Mouse (Mus musculus) embryonic fibroblast, embryonic 13.5 days (primary cell): ENCODE data around the gene Nudt17. TPM values are rescaled to one million over a fixed set of nuclear protein-coding genes. Genes with fewer than 3 reads are reported as not detected.
"Not testable (repeated sequence)": the region's sequence is repeated elsewhere in the genome, so short reads cannot be mapped to it uniquely, and the experiment has no call there.

ENCODE experiments used
- H3K27ac ChIP-seq: 2 replicates; pipeline ENCODE4 v1.5.1; 2012; ENCODE audit warnings: low read length, control low read depth, inconsistent platforms; ENCODE audit not compliant: insufficient read depth
- H3K4me1 ChIP-seq: 2 replicates; pipeline ENCODE4 v1.6.1; 2011; ENCODE audit warnings: low read length; ENCODE audit not compliant: control insufficient read depth, insufficient read depth
- H3K4me3 ChIP-seq: 2 replicates; pipeline ENCODE4 v1.5.1; 2011; ENCODE audit warnings: mild to moderate bottlenecking, control low read depth, low read length; ENCODE audit not compliant: insufficient read depth
- CTCF ChIP-seq: IDR thresholded peaks from 2 replicates; pipeline ENCODE4 v1.5.1; 2011; ENCODE audit warnings: mild to moderate bottlenecking, control low read depth, low read length, moderate library complexity, borderline replicate concordance; ENCODE audit not compliant: insufficient read depth
- POLR2A ChIP-seq: IDR thresholded peaks from 2 replicates; pipeline ENCODE4 v1.6.1; 2011; ENCODE audit warnings: low read depth, mild to moderate bottlenecking, control low read depth, low read length, moderate library complexity
- polyA plus RNA-seq: library from polyadenylated mRNA; stranded (reverse); fragments of >200 nt; gene quantifications from 2 replicates; pipeline ENCODE4 v1.2.4, GENCODE M21; 2011; ENCODE audit warnings: low read depth; ENCODE audit not compliant: missing spikeins, insufficient read length

Gene Nudt17
- polyA plus RNA-seq, 1 experiment = 4.4 TPM

DNA sequence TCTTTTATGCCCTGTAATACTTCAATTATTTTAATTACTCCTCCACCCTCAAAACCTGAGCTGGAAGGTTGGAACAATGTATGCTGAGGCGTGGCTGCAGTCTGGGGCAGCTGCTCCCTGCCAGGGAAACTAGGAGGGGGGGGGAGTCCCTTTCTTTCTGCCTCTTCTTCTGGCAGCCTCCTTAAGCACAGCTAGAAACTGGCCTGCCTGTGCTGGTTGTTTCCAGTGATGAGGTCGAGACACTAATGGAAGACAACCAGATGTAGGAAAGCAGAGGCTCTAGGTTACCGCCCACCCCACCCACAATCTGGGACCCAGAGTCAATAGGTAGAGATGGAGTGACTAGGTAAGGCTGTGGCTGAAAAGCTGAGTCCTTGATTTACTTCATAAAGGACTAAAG lies 32.7 kb downstream of the Nudt17 start:
- H3K27ac ChIP-seq = no peak overlapping the region
- H3K4me3 ChIP-seq = no peak overlapping the region
- peaks cover 12% of the 10 kb centered on the region for H3K4me1 ChIP-seq
- TF ChIP-seq CTCF (no peak), POLR2A (no peak)

DNA sequence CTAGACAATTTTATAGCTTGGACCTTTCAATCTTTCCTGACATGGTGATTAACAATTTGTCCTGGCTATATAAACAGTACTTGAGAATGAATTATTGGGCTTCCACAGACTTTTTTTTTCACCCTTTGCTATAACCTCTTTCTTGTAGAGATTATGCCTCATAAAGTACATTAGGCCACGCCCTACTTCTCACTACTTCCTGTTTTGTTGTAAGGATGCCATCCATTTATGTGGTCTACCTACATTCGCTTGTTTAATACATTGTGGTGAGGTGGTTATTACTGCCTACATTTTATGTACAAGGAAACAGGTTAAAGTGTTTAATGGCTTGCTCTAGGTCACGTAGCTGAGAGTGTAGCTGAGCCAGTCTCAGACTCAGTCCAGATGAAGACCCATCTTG lies 33.2 kb downstream of the Nudt17 start:
- TF ChIP-seq POLR2A = no peak
- no peak for TF ChIP-seq CTCF
- Histone ChIP-seq H3K4me3 (no peak overlapping the region), H3K27ac (peak overlapping the region; percentile 15; the same call in 1 of the 2 replicates), H3K4me1 (peaks cover 16% of the 10 kb centered on the region)

DNA sequence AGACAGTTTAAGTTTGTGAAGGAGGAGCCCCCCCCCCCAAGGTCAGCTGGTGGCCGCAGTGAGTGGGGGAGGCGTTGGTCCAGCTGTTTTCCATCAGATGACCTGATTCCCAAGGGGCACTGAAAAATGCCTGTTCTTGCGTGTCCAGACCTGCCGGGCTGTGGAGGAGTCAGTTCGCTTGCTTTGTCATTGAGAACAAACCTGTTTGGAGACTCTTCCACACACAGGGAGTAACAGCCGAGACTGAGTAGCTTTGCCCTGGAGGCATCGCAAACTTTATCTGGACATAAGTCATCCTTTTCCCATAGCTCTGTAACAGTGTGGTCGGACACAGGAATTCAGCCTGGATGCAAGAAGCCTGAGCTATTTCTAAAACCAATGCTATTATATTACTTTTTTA lies 33.9 kb downstream of the Nudt17 start:
- TF ChIP-seq CTCF (no peak), POLR2A (no peak)
- H3K27ac ChIP-seq = peak overlapping the region; percentile 10; the same call in 1 of the 2 replicates
- peaks cover 13% of the 10 kb centered on the region for H3K4me1 ChIP-seq
- H3K4me3 ChIP-seq = no peak overlapping the region

DNA sequence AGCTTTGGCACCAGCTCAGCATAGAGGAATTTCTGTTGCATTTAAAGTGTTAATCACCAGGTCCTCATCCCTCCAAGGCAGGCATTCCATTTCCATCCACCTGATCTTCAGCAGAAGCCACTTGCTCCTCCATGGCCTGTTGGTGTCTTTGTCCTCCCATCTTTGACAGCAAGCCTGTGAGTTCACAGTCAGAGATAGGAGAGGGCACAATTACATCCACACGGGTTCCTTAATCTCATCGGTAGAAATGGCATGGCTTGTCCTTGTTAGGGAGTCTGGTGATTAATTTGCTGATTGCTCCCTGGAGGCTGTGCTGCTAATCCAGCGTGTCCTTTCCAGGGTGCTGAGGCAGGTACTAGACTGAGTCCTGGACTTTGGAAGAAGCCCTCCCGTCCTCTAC lies 34.8 kb downstream of the Nudt17 start:
- no peak overlapping the region for H3K27ac ChIP-seq
- no peak overlapping the region for H3K4me3 ChIP-seq
- H3K4me1 ChIP-seq = peaks cover 10% of the 10 kb centered on the region; the same call in 1 of the 2 replicates
- TF ChIP-seq POLR2A (no peak), CTCF (no peak)

DNA sequence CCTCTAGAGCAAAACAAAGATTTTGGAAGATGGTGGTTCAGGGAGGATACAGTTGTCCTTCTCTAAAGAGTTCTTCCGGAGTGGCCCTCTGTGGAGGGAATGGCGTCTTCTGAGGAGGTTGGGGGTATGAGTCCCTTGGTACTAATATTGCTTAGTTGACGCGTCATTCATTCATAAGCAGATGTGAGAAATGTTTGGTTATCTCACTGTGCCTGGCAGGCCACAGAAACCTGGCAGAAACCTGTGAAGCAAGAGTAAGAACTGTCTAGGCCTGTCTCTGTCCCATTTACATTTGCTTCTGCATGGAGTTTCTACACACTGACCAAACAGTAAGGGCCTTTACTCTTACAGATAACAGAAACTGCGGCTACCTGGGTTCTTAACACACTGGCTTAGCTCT lies 36.8 kb downstream of the Nudt17 start:
- H3K4me1 ChIP-seq = peaks cover 10% of the 10 kb centered on the region; the same call in 1 of the 2 replicates
- H3K4me3 ChIP-seq = no peak overlapping the region
- TF ChIP-seq POLR2A (no peak), CTCF (no peak)

DNA sequence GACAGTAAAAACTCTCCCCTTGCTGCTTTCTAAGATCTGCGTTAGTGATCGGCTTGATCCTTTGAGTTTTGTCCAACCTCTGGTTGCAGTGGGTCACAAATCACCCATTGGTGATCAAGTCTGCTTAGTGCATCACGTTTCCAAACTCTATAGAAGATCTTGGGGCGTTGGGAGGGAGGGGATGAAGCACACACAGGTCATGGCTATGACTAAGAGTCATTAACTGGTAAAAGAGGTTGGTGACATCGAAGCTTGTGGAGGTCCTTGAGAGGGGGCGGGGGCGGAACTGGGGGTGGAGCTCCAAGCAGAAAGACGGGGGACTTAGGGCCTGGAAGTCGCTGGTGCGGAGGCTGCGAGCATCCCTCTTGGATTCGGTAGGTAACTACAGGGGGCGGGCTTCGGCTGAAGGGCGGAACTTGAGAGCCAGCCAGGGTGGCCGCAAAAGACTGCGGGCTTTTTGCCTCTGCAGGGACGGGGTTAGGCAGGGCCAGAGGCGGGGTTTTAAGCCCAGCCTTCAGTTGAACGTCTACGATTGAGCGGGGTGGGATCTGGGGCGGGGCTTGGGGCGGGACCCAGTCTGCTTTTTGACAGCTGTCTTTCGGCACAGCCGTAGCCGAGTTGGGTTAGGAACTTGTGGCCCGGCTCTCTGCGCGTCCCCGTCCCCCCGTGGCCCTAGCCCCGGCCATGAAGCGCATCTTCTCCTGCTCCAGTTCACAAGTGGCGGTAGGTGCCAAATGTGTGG lies 38.5 kb downstream of the Nudt17 start, which contains the start of gene Ankrd35:
Gene Ankrd35, plus strand, starts transcription at position 405 of the 742 bp plus-strand sequence.
- H3K4me3 ChIP-seq = peak within 1 kb of the TSS; percentile 41
- H3K4me1 ChIP-seq = peaks cover 10% of the 10 kb centered on the region; the same call in 1 of the 2 replicates
- no peak for TF ChIP-seq POLR2A
- no peak for TF ChIP-seq CTCF
- no peak within 1 kb of the TSS for H3K27ac ChIP-seq

More for the DNA sequence above, 36.8 kb downstream of the Nudt17 start:
- H3K27ac ChIP-seq = no peak overlapping the region

DNA sequence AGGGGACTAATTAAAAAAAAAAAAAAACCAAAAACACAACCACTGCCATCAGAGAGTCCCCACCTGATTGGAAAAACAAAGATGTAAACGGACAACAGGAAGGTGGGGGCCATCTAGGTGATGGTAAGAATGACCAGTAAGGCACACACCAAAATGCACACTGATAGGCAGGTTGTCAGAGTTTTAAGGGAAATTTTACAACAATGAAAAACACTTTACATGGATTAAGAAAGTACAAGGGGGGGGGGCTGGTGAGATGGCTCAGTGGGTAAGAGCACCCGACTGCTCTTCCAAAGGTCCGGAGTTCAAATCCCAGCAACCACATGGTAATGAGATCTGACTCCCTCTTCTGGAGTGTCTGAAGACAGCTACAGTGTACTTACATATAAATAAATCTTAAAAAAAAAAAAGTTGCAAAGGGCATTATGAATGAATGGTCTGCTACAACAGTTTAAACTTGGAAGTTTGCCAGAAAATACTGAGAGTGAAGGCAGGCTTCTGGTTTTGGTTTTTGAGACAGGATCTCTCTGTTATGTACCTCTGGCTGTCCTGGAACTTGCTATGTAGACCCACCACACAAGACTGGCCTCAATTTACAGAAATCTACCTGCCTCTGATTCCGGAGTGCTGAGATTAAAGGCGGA lies 39.8 kb downstream of the Nudt17 start:
- no peak for TF ChIP-seq POLR2A
- TF ChIP-seq CTCF = no peak
- no peak overlapping the region for H3K27ac ChIP-seq
- H3K4me1 ChIP-seq = peaks cover 9% of the 10 kb centered on the region
- no peak overlapping the region for H3K4me3 ChIP-seq

DNA sequence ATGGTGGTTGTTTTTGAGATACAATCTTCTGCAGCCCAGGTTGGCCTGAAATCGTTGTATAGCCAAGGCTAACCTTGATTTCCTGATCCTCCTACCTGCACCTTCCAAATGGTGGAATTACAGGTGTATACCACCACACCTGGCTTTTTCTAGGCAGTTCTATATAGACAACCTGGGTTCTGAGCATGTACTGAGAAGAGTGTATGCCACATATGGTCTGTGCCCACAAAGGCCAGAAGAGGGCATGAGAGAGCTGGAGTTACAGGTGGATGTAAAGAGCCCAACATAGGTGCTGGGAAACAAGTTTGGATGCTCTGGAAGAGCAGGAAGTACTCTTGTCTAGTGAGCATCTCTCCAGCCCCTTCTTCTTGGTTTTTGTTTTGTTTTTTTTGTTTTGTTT lies 41.0 kb downstream of the Nudt17 start:
- Histone ChIP-seq H3K4me3 (no peak overlapping the region), H3K4me1 (peaks cover 12% of the 10 kb centered on the region), H3K27ac (no peak overlapping the region)
- TF ChIP-seq POLR2A (no peak), CTCF (peak; percentile 31; the same call in 1 of the 2 replicates)

DNA sequence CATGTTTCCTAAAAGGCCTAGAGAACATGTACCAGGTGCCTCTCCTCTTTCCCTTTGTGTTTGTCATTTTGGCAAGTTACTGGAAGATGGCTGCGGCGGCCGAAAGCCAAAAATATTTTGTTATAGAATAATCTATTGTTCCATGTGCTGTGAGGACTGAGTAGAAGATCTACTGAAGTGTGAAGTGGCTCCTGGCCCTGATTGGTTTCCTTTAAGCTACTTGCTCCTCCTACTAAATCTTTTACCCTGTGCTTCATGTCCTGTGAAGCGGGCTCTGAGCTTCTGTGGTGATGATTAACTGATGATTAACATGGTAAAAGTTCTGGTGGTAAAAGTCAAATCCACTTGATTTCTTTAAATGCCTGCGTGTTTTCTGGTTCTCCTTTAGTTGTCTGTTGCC lies 41.4 kb downstream of the Nudt17 start:
- Histone ChIP-seq H3K4me3 (no peak overlapping the region), H3K4me1 (peaks cover 12% of the 10 kb centered on the region), H3K27ac (no peak overlapping the region)
- TF ChIP-seq POLR2A = no peak

DNA sequence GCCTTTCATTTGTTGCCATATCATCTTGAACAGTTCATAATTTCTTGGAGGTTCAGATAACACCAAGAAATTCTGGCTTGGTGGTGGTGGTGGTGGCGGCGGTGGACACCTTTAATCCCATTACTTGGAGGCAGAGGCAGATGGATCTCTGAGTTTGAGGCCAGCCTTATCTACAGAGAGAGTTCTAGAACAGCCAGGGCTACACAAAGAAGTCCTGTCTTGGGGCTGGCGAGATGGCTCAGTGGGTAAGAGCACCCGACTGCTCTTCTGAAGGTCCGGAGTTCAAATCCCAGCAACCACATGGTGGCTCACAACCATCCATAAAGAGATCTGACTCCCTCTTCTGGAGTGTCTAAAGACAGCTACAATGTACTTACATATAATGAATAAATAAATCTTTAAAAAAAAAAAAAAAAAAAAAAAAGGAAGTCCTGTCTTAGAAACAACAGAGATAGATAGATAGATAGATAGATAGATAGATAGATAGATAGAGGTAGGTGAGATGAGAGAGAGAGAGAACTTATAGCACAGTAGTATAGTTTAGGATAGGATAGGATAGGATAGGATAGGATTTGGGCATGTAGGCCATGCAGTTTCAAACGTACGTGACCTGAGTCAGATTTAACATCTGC lies 42.5 kb downstream of the Nudt17 start:
- H3K4me3 ChIP-seq, H3K27ac ChIP-seq: not testable (repeated sequence)
- H3K4me1 ChIP-seq = peaks cover 12% of the 10 kb centered on the region
